Mouse (Mus musculus) T-helper 1 cell (primary cell): ENCODE measurements at regions not wholly inside any gene's neighbourhood (a gene's known extent, or its start where the extent isn't known, plus 50 kb on each side); places are given as distances from the start of the nearest gene placed in this dataset.

Experiments used
- in situ Hi-C: fragments of 300-600 bp; cut with MboI, MseI; formaldehyde crosslinking; loops from one replicate; pipeline ENCODE4 v1.15.1; 2025; ENCODE audit warnings: high pct_unique_total_duplicates

GRCm38 (mm10) chr9:61527491-61528056 lies 155.4 kb downstream of the Tle3 start:
- in situ Hi-C loops, result no loop called here

- in situ Hi-C loops, result no loop called here
Observed at GRCm38 (mm10) chr9:61520136-61520535, 148.0 kb downstream of the Tle3 start.

GRCm38 (mm10) chr9:61517906-61518305 lies 145.7 kb downstream of the Tle3 start:
- in situ Hi-C loops, result no loop called here

GRCm38 (mm10) chr9:61511436-61511835 lies 139.3 kb downstream of the Tle3 start:
- in situ Hi-C loops, result no loop called here

- in situ Hi-C loops, result no loop called here
Observed at GRCm38 (mm10) chr9:61510217-61510893, 138.2 kb downstream of the Tle3 start.

- in situ Hi-C loops, result no loop called here
Observed at GRCm38 (mm10) chr9:61509591-61510191, 137.5 kb downstream of the Tle3 start.

- in situ Hi-C loops, result no loop called here
Observed at GRCm38 (mm10) chr9:61509091-61509490, 136.9 kb downstream of the Tle3 start.

GRCm38 (mm10) chr9:61500851-61501250 lies 128.7 kb downstream of the Tle3 start:
- in situ Hi-C loops, result no loop called here

GRCm38 (mm10) chr9:61492896-61493295 lies 120.7 kb downstream of the Tle3 start:
- in situ Hi-C loops, result no loop called here

GRCm38 (mm10) chr9:61491131-61491712 lies 119.1 kb downstream of the Tle3 start:
- in situ Hi-C loops, result no loop called here

- in situ Hi-C loops, result no loop called here
Observed at GRCm38 (mm10) chr9:61489983-61490382, 117.8 kb downstream of the Tle3 start.

- in situ Hi-C loops, result no loop called here
Observed at GRCm38 (mm10) chr9:61489147-61489546, 117.0 kb downstream of the Tle3 start.

GRCm38 (mm10) chr9:61487824-61488223 lies 115.7 kb downstream of the Tle3 start:
- in situ Hi-C loops, result no loop called here

GRCm38 (mm10) chr9:61487146-61487545 lies 115.0 kb downstream of the Tle3 start:
- in situ Hi-C loops, result no loop called here

- in situ Hi-C loops, result no loop called here
Observed at GRCm38 (mm10) chr9:61484391-61484790, 112.2 kb downstream of the Tle3 start.

GRCm38 (mm10) chr9:61479626-61480025 lies 107.5 kb downstream of the Tle3 start:
- in situ Hi-C loops, result loop anchor here (10.0 kb wide), 1 partner anchor 855 kb away; no protein-coding TSS in a partner anchor

GRCm38 (mm10) chr9:61478862-61479261 lies 106.7 kb downstream of the Tle3 start:
- in situ Hi-C loops, result loop anchor here (10.0 kb wide), 1 partner anchor 854 kb away; no protein-coding TSS in a partner anchor

- in situ Hi-C loops, result loop anchor here (10.0 kb wide), 1 partner anchor 852 kb away; no protein-coding TSS in a partner anchor
Observed at GRCm38 (mm10) chr9:61476351-61476750, 104.2 kb downstream of the Tle3 start.

GRCm38 (mm10) chr9:61470815-61471505 lies 98.8 kb downstream of the Tle3 start:
- in situ Hi-C loops, result loop anchor here (10.0 kb wide), 1 partner anchor 846 kb away; no protein-coding TSS in a partner anchor

GRCm38 (mm10) chr9:61468897-61469509 lies 96.8 kb downstream of the Tle3 start:
- in situ Hi-C loops, result no loop called here

- in situ Hi-C loops, result no loop called here
Observed at GRCm38 (mm10) chr9:61468368-61468848, 96.2 kb downstream of the Tle3 start.
